Mouse (Mus musculus): Measurements from ENCODE around the gene Rcsd1.
A peak's percentile ranks its signal among the peaks of the same experiment; 100 is the strongest.

The Rcsd1 gene

DNA sequence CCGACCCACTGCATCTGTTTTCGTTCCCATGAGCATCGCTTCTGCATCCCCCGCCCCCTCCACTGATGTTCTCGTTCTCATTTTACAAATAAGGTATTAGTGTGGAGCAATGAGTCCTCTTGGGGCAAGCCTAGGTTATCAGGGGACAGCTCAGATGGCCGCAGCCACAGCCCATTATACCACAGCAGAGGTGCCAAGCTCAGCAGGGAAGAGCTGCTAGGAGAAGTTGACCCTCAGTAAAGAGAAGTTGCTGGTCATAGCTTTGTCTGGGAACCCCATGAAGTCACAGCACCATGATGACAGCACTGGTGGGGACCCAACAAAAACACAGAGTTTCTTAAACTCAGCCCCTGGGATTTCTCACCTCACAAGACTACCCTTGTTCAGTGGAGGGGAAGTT, 47.8 kb downstream of the Rcsd1 start:
- no peak for DNase-seq (ENCODE audit: low read depth)

DNA sequence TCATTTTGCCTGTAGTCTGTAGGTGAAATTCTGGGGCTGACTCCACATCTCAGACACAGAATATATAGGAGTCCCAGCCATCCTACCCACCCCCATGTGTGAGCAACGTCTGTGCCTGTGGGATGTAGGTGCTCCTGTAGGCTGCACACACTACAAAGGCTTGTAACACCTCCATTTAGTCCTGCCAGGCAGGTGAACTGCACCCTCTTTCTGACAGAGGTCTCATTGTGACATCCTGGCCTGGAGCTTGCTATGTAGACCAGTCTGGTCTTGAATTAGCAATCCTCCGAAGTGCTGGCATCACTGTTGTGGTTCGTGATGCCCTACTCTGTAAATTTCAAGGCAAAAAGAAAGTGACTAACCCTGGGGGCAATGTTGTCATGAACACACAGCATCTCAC, 48.4 kb downstream of the Rcsd1 start:
- no peak for DNase-seq (ENCODE audit: low read depth)

DNA sequence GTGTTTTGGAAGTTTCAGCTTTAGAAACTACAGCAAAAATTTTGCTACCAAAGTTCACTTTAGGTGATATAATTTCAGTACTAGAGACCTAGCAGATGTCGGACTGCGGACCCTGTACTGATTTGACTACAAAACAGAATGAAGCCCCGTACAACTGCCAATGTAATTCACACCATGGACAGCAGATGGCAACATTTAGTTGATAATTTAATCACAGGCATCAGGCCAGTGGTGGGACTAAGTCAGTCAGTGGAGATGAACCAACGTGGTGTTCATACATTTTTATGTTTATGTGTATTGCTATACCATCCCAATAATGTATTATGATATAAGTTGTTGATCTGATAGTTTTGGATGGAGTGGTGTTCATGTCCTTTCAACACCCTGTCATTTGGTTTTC, 48.8 kb downstream of the Rcsd1 start:
- DNase-seq (ENCODE audit: low read depth), result peak; percentile 71

DNA sequence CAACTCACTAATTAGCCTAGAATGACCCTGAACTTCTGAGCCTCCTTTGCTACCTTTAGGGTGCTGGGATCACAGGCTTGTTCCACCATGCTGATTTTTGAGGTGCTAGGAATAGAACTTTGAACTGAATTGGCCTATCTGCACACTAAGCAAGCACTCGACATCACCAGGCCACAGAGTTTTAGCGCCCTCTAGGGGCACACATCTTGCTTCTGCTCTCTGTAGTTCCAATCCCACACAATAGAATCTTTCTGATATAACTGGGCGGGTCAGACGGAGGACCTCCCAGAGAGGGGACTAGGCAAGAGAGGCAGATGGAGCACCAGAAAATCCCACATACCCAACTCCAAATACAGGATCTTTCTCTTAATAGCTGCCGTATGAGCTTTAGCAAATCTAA, 51.0 kb downstream of the Rcsd1 start:
- peak; percentile 84 for DNase-seq (ENCODE audit: low read depth)

DNA sequence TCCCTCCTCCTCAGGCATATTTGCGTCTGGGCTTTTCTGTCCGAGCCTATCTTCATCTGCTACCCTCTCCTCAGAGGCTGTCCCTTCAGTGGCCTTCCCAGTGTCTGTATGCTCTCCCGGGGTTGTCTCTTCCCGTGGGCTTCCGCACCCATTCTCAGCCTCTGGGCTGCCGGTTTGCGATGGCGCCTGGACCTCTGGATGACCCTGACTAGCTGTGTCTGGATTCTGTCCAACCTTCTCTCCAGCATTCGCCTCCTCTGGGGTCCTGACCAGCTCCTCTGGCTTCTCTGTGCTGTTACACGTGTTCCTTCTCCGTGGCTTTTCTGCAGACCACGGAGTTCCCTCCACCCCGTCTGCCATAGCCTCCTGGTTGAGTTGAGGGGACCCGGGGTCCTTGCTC, 54.1 kb downstream of the Rcsd1 start:
- DNase-seq (ENCODE audit: low read depth), result no peak

DNA sequence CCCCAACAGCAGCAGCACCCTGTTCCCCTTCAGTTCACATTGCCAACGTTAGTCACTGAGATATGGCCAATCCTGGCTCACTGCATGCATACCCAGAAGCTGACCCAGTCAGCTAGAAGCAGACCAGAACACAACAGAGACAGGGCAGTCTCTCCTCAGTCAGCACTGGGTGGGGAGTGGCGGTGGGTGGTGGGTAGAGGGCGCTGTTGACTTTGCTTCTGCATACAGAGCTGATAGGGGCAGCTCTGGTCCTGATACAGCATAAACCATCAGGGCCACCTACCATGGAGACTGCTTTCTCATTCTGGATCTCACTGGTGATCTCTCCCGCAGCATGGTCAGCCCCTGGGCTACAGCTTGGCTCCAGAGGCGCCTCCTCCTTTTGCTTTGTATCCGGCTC, 54.5 kb downstream of the Rcsd1 start:
- peak; percentile 46 for DNase-seq (ENCODE audit: low read depth)

DNA sequence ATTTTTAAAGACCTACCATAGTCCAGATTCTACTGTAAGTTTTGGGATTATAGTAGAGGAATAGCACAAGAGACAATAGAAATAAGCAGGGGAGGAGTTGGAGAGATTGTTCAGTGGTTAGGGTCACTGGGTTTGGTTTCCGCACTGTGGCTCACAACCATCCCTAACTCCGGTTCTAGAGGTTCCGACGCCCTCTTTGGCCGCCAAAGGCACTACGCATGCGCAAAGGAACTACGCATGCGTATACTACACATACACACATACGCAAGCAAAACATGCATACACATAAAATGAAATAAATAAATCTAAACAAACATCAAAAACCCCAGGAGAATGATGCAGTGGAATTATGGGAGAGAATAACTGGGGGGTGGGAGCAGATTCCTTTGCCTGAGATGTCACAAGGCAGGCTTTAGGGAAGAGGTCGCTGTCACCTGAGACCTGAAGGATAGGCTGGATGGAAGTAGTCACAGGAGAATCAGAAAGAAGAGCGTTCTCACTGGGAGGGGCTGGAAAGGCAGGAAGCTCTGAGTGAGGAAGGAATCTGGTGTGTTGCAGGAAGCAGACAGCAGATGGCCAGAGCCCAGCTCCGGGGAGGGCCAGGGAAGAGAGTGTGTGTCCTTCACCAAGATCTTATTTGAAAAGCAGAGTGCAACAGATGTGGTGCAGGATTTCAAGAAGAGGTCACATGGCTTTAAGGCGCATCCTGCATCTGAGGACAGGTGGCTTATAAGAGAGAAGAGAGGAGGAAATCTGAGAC, 56.3 kb downstream of the Rcsd1 start:
- DNase-seq (ENCODE audit: low read depth), result peak; percentile 54

DNA sequence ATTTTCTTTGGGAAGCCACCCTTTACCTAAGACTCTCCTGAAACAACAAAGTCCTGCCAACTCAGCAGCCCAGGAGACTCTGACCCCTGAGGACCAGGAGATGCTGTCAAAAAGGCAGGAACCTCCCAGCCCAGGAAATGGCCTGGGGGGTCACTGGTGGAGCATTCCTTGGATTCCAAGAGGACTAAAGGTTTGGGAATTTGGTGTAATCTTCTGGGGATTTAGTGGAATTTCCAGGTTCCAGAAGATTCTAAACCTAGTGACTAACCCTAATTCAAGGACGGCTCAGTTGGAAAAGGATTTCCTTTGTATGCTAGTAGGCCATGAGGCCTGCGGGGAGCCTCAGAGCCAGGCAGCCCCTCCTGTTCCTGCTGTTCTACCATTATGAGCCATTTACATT, 57.0 kb downstream of the Rcsd1 start:
- no peak for DNase-seq (ENCODE audit: low read depth)

DNA sequence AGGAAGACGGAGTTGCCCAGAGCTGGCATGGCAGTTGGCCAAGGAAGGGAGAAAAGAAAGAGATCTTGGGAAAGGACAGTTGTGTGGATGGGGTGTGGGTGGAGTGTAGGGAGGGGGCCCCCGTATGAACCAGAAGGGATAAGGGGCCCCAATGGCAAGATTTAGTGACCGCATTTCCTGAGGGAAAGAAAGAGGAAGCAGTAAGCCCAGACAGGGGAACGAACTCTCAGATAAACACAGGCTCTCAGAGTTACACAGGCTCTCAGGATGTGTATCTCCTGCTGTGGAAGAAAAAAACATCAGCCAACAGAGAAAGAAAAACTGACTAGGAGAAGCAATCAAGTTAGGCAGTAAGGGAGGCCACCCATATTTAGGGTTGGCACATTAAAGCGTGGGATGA, 58.4 kb downstream of the Rcsd1 start:
- peak; percentile 64 for DNase-seq (ENCODE audit: low read depth)

DNA sequence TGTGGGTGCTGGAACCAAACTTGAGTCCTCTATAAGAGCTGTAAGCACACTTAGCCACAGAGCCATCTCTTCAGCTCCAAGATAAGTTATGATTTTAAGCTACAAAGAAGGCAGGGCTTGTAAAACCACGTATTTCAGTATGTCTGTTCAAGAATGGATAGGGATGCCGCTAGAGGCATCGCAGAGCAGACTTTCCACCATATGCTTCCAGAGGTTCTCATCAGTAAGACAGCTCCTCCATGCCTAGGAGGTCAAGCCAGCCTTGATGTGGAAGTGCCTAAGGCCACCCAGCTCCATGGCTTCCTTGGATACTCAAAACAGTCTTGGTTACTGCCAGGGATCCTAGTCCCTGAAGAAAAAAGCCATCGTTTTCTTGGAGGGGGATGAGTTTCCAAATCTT, 64.5 kb downstream of the Rcsd1 start:
- DNase-seq (ENCODE audit: low read depth), result no peak

DNA sequence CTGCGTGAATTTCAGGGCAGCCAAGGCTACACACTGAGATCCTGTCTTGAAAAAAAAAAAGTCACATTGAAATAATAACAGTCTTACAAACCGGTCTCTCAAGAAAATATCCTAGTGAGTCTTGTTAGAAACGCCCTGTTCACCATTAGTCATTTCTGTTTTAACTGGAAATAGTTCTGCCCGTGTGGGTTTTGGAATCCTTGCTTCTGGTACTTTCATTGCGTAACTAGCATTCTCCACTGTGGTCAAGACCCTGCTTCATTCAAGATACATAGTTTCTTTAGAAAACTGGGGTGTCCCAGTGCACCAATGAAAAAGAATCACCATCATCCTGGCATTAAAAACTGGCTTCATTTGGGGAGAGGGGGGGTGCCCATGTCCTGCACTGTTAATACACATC, 65.8 kb downstream of the Rcsd1 start:
- peak; percentile 56 for DNase-seq (ENCODE audit: low read depth)

DNA sequence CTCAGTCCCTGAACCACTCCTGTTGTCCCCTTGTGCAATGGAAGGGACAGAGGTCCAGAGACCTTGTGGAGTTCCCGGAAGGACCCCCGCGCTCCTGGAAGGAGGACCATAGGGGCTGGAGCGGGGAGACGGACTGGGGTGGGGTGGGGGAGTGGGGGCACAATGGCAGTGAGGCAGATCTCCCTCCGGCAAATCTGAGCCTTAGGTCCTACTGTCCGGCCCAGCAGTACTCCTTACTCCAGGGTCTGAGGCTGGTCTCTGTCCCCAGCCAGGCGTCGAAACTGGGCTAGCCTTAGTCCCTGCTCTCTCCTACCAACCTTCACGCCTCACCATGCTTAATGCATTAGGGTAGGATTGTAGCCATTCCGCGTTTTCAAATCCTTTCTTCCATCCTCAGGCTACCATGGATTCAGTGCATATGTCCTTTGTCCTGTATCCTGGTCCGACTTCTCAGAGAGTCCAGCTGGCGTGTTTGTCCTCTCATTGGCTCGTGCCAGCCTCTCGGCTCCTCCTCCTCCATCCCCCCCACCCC, 66.7 kb downstream of the Rcsd1 start:
- DNase-seq (ENCODE audit: low read depth), result peak; percentile 56

DNA sequence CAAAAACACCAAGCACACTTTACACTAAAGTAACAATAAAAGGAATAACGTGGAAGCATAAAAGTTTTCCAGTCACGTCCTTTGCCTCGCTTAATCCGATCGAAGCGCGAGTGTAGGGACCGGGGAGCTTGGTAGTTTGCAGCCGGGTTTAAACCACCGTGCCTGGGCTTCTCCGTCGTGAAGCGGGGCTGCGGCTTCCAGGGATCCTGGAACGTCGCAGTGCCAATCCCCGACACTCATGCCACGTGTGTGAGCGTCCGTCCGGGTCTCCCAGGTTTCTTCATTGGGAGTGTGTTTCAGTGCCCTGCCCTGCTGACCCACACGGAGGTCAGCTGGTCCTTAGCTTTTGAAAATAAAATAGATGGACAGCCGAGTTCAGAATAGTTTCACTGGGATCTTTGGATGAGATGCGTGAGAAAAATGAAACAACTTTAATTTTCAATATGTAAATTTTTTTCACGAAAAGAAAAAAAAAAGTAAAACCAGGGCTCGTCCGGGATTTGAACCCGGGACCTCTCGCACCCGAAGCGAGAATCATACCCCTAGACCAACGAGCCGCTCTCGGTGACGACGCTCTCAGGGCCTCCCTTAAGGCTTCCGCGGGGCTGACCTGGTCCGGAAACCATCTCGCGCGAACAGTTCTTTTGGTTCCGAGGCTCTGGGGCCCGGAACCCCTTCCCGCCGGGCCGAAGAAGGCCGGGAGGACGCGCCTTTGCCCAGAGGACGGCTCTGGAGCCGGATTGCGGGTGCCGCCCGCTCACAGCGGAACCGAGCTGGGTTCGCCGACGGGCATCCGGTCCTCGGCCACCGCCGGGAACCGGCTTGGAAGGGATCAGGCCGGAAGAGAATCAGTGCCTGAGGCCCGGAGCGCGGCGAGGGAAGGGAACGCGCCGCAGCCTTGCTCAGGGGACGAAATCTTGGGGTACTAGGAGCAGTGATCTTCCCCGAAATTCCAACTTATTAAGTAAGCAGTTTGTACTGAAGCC, 67.5 kb downstream of the Rcsd1 start:
- DNase-seq (ENCODE audit: low read depth), result peak; percentile 87

DNA sequence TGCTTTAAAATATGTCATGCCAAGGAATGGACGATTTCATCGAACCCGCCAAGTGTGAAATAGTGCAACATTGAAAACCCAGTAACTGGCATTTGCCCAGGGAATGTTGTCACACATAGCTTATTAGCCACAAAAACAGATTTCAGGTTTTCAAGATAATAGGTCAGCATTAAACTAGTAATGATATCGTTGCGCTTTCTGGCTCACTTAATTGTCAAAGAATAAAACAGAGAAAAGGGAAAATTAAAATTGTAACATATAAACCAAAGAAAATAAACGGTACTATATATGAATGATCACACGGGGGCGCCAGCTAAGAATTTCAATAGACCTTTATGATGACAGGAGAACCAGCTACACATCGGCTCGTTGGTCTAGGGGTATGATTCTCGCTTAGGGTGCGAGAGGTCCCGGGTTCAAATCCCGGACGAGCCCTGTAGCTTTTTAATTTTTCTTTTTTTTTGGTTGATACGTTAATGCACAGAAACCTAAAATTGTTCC, 68.2 kb downstream of the Rcsd1 start:
- peak; percentile 86 for DNase-seq (ENCODE audit: low read depth)

DNA sequence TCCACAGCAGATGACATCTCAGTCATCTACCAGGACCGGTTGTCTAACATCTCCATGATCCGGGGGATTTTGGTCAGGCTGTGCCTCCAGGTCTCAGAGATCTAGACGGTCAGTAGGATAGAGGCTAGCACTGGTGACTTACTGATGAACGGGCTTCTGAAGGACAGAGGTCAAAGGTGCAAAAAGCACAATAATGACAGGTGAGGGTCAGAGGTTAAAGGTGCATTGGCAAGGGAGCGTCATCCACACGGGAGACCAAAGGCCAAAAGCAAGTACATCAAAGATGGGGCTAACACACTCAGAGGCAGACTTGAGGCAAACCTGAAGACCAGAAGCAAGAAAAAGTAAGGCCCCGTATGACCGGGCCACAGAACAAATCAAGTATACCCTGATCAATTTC, 73.3 kb downstream of the Rcsd1 start:
- DNase-seq (ENCODE audit: low read depth), result no peak

DNA sequence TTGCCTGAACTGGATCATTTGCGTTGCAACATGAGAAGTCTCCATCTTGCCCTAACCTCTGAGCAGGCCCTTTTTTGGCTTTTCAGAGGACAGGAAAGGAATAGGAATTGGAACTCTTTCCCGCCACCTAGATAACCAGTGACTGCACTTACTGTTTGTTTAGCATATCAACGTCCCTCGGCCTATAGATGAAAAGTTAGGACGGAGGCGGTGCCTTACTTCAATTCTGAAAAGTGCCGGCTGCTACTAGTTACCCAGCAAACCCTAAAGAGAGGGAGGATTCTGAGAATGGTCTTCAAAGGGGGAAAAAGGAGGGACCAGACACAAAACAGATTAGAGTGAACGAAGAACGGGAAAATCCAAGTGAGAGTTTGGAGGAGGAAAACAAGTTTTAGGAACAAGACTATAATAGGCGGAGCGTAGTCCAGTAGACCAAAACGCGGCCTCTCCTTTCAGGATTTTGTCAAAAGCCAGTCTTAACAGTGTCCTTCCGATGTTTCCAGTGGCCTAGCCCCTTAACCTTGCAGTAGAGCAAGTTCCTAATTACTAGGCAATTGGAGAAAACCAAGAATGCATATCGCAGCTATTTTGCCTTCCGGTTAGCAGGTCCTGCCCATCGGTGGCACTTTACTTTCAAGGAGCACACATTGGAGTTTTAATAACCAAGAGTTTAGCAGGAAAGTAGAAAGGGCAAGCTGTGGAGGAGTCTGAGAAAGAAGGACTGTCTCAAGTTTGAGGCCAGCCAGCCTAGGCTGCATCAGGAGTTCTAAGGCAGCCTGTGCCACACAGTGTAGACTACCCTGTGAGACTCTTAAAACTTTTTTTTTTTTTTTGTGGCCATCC, 74.3 kb downstream of the Rcsd1 start:
- peak; percentile 19 for DNase-seq (ENCODE audit: low read depth)

DNA sequence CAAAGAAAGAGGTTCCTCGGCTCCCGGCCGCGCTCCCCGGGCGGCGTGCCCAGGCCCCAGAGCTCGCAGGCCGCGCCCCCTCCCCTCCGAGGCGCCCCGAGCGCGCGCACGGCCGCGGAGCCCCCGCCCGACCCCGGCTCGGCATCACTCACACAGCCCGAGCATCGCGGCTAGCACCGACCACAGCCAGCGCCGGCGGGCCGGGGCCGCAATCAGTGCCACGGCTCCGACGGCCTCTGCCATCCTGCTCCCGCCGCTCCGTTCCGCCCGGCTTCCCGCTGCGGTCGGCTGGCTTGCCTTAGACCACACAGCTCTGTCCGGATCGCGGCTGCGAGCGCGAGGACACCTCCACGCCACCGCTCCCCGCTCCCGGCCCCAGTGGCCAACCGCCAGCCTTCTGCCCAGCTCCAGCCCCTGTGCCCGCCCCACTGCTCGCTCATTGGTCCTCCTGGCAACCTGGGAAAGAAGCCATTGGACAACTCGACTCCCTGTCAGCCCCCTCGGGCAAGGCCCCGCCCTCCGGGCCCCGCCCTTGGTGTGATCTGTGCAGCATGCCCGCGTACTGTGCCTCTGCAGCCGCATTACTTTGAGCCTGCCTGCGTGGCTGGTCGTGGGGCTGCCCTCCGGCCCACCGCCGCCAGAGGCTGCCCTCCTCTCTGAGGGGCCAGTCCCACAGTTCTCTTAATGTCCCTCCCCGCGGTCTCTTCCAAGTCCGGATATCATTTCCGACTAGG, 75.2 kb downstream of the Rcsd1 start, which contains the start of gene Mpzl1:
Gene Mpzl1, minus strand, starts transcription at position 388 of the 734 bp plus-strand sequence.
- DNase-seq (ENCODE audit: low read depth), result peak; percentile 95

DNA sequence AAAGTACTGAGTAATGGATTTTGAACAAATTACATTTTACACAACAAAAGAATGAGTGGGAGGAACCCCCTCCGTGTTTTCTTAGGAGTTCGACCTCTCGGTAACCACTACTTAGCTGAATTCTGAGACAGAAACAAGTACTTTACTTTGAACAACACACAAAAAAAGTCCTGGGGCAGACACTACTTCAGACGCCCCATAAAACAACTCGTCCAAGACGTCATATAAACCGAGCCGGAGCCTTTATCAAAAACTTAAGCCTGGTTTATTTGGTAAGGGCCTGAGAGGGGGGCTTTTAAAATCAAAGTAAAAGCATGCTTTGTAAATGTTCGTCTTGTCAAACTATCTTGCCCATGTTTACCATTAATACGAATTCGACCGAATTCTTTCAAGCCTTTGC, 76.2 kb downstream of the Rcsd1 start:
- DNase-seq (ENCODE audit: low read depth), result no peak

DNA sequence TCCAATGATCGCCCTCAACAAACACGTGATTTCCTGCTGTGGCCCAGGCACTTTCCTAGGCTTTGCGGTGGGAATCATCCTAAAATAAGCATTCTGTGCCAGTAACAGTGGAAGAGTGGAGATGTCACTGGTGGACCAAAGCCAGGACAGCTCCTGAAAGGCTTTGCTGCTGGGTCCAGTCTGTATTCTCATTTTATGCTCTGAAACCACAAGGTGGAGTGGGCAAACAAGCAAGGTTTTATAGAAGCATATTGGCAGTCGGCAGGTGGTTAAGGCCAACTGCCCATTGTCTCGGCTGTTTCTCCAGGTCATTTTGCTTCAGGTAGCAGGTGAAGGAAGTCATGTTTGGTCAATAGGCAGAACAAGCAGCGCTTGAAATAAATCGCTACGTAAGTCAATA, 78.4 kb downstream of the Rcsd1 start:
- peak; percentile 25 for DNase-seq (ENCODE audit: low read depth)

DNA sequence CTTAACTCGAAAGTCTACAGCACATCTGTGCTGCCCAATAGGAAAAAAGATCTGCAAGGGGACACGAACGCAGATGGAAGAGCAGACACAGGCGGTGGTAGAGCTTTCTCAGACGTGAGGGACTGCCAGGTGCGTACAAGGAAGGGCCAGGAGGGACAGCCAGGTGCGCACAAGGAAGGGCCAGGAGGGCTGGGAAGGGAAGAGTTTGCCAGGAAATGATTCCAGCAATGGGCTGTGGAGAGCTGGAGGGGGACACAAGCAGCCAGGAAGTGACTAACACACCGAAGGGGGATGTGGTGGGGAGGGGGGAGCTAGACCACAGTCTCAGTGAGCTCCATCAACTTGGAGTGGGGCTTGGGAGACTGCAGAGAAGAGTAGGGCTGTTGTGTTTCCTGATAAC, 79.6 kb downstream of the Rcsd1 start:
- peak; percentile 69 for DNase-seq (ENCODE audit: low read depth)

DNA sequence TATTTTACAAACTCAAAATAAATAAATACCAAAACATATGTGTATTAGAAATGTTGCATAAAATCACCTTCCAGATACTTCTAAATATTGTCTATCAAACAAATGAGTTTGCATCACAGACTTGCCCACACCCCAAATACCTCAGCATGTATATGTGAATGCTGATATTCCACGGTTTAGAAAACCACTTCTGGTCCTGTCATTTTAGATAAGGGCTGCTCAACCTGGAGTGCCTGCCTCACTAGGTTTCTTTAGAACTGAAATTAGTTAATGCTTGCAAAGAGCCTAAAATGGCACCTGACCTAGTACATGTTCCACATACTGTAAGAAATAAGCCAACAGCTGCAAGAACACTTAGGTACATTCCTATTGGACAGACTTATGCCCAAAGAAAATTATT, 81.0 kb downstream of the Rcsd1 start:
- peak; percentile 81 for DNase-seq (ENCODE audit: low read depth)

Measured in 416B (cell line).